Mouse (Mus musculus): ENCODE measurements around the gene Agpat3.

Agpat3 gene

DNA sequence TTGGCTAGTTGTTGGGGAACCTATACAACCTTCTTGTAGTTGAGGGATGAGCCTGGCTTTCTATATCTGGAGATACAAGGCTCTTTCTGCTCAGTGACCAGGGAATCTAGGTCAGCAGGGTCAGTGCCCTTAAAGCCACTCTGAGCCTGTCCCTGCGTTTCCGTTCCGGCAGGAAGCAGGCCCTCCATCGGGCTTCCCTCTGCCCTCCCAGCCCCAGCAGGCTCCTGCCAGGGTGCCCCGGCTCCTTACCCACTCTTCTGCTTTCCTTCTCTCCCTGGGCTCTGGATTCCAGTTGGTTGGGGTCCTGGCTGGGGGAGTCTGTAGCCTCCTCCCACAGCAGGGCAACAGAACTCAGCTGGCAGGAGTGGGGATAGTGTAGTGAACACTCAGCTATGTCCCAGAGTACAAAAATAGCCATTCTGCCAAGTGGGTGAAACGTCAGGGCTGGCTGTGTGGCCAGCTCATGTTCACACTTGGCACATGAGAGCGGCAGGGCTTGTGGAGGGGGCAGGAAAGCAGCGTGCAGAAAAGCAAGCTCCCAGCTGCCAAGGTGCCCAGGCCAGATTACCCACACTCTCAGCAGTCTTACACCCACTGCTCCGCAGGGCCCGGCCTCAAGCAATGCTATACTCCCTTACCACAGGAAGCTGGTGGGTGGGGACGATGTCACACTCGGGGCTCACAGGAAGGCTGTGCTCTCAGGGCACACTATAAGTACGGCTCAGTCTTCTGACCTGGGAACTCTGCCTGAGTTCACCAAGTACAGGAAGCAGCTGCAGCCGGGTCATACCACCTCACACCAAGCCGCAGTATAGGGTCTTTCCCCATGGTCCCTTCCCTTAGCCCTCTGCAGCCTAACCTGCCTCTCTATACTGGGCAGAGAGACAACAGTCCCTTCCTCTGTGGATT is 54.5 kb downstream of the Agpat3 start:
- DNase-seq (ENCODE audit: low spot score in 2 of 2) = peak; percentile 40 to 65

GRCm38 (mm10) chr10:78296980-78297379 is 55.3 kb downstream of the Agpat3 start:
- DNase-seq (ENCODE audit: low spot score in 2 of 2) = no peak

DNA sequence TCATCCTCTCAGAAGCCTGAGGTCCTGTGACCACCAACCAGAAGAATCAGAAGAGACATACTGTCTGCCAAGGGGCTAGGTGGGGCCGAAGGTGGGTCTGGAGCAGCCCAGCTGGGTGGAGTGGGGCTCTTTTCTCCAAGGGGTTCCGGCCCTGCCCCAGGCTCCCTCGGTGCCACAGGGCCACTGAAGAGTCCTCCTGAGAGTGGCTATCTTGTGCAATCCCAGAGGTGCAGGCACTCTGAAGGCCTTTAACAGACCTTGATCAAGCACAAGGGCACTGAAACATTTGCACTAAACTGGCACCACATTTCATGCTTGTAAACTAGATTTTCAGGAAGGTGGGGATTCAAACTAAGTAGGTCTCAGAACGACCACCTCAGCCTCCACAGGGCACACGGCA is 55.9 kb downstream of the Agpat3 start:
- DNase-seq (ENCODE audit: low spot score in 2 of 2) = no peak

GRCm38 (mm10) chr10:78293576-78293975 is 58.7 kb downstream of the Agpat3 start:
- no peak for DNase-seq (ENCODE audit: low spot score in 2 of 2)

DNA sequence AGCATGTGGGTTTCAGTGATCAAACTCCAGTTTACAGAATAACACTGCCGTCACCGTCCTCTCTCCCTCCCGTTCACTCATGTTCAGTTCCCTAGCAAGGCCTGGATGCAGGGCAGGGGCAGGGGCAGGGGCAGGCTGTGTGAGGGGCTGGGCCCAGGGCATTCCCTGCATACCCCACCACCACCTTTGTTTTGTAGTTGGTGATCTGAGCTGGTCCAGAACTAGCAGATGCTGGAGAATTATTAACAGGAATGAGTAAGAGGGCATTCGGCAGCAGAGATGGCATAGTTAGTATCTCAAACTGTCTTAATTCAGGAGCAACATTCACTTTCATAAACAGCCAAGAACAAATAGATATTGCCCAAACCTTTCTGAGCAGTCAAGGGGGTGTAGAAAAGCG is 59.9 kb downstream of the Agpat3 start:
- DNase-seq (ENCODE audit: low spot score in 2 of 2) = no peak

DNA sequence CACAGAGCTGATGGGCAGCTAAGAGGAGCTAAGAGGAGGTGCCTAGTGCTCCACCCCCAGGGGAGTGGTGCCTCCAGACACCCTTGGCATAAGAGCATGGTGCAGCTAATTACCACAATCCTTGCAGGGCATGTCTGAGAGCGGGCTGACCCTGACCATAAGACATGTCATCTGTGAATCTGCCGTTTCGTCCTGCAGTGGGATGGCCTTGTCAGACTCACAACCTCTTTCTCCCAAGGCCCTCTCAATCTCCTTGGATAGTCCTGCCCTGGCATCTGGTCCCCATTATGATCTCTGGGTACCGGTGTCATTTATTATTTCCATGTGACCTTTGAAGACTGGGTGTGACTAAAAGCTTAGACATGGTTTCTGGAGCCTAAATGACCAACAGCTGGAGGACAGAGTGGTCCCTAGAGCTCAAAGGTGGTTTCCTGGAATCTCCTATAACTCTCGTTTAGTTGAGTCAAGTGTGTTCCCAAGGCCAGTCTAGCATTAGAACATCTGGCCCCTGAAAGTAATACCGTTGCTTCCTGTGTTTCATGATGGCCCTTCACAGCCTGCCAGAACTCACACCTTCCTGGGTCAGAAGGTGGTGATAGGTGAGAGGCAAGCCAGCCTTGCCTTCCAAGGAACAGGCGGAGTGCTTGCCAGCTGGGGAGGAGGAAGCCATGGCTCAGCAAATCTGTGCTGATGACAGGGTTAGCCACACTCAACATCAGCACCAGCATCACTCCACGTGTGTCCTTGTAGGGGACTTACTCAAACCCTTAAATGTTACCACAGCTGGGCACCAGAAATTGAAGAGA is 61.4 kb downstream of the Agpat3 start:
- DNase-seq (ENCODE audit: low spot score in 2 of 2) = no peak

DNA sequence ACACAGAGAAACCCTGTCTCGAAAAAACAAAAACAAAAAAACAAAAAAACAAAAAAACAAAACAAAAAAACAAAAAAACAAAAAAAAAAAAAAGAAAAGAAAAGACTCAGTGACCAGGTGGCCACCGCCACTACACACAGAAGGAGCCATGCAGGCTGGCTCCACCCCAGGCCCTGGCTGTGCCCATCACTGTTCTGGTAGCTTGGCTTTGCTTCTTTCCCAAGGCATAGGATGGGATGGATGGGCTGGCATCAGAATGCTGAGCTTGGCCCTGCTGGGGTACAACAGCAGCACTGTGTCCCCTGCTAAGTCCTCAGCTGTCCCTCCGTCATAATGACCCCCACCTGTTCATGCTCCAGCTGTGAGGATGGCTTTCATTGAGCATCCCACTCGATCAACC is 63.4 kb downstream of the Agpat3 start:
- no peak for DNase-seq (ENCODE audit: low spot score in 2 of 2)

DNA sequence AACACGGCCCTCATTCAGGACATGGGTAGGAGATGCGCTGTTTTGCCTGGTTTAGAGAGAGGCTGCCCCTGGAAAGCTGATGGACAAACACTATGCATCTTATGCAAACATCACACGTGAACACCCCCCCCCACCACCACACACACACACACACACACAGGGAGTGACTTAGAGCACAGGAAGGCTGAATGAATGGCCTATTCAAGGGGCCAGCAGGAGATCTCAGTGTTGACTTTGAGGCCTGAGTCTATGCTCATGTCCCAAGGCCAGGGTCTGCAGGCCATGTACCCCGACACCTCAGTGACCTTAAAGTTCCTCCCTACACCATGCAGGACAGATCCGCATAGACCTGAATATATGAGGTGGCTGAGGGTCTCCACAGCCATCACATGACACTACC is 64.2 kb downstream of the Agpat3 start:
- no peak for DNase-seq (ENCODE audit: low spot score in 2 of 2)

GRCm38 (mm10) chr10:78287465-78288132 is 64.7 kb downstream of the Agpat3 start:
- DNase-seq (ENCODE audit: low spot score in 2 of 2) = no peak

- no peak for DNase-seq (ENCODE audit: low spot score in 2 of 2)
These were observed 66.3 kb downstream of the Agpat3 start for GRCm38 (mm10) chr10:78285959-78286358.

- DNase-seq (ENCODE audit: low spot score in 2 of 2) = no peak
These were observed 66.9 kb downstream of the Agpat3 start for GRCm38 (mm10) chr10:78285409-78285808.

DNA sequence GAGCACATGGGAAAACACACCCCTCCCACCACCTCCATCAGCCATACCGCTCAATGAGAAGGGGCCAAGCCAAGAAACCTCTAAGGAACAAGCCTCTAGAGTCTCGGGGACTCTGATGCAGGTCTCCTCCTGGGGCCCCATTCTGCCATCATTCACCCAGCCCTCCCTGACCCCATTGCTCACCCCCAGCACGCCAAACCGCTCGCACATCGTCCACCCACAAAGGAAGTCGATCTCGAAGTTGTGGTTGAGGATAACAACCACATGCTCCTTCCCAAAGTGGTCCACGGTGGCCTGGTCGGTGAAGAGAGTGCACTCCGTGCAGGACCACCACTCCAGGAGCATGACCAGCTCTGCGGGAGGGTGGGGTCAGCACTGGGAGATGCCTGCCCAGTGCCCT is 67.5 kb downstream of the Agpat3 start:
- DNase-seq (ENCODE audit: low spot score in 2 of 2) = no peak

GRCm38 (mm10) chr10:78282411-78282810 is 69.9 kb downstream of the Agpat3 start:
- DNase-seq (ENCODE audit: low spot score in 2 of 2) = no peak

DNA sequence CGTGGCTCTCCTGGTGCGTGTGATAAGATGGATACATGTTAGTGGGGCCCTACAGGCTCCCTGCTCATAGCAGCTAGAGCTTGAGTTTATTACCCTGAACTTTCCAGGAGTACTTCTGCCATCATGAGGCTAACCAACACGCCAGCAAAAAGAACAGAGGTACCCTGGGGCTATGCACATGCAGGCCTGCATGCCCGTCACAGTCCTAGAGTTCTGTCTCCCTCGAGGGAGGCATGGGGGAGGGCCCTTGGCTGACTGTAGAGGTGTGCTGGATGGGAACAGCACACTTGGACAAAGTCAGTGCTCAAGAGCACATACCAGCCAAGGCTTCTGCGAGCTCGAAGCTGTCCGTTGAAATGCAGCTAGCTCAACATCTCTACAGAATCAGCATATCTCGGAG is 71.8 kb downstream of the Agpat3 start:
- DNase-seq (ENCODE audit: low spot score in 2 of 2) = no peak

DNA sequence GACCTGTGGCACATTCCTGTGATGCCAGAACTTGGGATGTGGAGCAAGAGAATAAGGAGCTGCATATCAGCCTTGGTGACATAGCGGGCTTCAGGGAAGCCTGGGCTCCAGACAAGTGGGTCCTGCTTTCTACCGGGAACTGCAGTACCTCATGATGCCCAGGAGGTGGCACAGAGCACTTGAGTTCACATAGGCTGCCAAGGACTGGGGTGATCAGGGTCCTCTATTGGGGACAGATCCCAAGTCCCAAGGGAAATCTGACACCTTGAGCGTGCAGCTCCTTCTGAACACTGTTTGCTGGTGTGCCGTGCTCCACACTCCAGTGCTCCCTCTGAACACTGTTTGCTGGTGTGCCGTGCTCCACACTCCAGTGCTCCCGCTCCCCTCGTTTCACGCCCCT is 73.1 kb downstream of the Agpat3 start:
- no peak for DNase-seq (ENCODE audit: low spot score in 2 of 2)

DNA sequence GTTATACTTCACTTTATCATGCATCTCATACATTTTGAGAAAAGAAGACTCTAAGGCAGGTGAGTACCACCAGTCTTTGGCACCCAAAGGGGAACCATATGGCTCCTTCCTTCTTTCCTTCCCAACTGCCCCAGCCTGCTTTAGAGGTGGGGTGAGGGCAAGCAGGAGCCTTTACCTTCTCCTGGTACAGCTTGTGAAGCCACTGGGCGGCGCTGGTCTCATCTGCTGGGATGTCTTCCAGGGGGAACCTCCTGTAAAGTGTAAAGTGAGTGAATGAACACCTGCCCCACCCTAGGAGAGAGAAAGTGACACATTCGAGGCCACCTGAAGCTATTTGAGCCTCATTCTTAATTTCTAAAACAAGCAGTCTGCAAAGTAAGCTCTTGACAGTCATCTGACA is 74.5 kb downstream of the Agpat3 start:
- DNase-seq (ENCODE audit: low spot score in 2 of 2) = no peak

- no peak for DNase-seq (ENCODE audit: low spot score in 2 of 2)
These were observed 76.0 kb downstream of the Agpat3 start for GRCm38 (mm10) chr10:78276242-78276641.

DNA sequence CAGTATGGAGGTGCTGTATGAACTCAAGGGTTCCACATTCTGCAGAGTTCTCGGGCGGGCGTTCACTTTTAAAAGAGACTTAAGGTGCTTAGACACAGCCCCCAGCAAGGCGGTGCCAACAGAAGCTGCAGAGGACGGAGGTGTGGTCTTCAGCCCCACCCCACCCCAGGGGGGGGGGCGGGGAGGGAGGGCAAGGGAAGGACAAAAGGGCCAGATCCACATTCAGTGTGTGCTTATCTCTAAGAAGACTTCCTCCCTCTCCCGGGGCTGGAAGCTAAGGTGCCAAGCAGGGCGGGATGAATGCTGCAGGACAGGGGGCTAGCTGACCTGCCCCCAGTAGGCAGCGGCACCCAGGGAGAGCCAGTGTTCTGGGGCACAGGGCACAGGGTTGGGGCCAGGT is 79.4 kb downstream of the Agpat3 start:
- DNase-seq (ENCODE audit: low spot score in 2 of 2) = no peak

DNA sequence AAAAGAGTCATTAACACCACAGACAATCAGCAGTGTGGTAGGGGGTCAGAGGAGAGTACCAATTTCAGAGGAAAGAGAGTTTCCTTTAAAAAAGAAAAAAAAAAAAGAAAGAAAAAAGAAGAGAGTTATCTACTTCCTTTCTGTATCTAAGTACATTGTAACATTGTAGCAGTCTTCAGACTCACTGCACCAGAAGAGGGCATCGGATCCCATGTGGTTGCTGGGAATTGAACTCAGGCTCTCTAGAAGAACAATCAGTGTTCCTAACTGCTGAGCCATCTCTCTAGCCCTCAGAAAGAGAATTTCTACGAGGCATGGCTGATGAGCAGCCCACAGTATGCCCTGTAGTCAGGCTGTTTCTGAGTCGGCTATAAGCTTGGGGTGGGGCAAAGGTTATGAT is 86.4 kb downstream of the Agpat3 start:
- no peak for DNase-seq (ENCODE audit: low spot score in 2 of 2)

DNA sequence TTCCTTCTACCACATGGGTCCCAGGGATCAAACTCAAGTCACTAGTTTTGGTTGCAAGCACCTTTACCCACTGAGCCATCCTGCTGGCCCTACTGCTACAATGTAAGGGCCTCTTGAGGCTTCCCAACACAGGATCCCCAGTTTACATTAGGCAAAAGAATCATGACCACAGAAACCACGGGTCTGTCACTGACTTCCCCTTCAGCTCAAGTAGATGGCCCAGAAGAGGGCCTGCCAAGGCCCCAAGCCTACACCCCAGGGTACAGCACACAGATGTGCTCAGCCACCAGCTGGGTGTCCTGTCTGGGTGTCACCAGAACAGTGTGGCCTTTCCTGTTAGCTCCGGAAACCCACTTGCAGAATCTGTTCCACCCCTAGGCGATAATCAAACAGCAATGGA is 87.6 kb downstream of the Agpat3 start:
- DNase-seq (ENCODE audit: low spot score in 2 of 2) = no peak

GRCm38 (mm10) chr10:78260916-78261650 is 91.2 kb downstream of the Agpat3 start:
- no peak for DNase-seq (ENCODE audit: low spot score in 2 of 2)

- DNase-seq (ENCODE audit: low spot score in 2 of 2) = no peak
These were observed 92.0 kb downstream of the Agpat3 start for GRCm38 (mm10) chr10:78260322-78260721.
